Mouse (Mus musculus): ENCODE data around the gene Abcb1b. TPM values are rescaled to one million over a fixed set of nuclear protein-coding genes. Genes with fewer than 3 reads are reported as not detected.
"Not testable (repeated sequence)": the region's sequence is repeated elsewhere in the genome, so short reads cannot be mapped to it uniquely, and the experiment has no call there.

The Abcb1b gene
- polyA plus RNA-seq, 1 experiment from 2014 or later: 0.99 TPM

GRCm38 (mm10) chr5:8805742-8806141, 7.8 kb downstream of the Abcb1b start:
- H3K4me3 ChIP-seq (ENCODE audit: low read depth, low read length): no peak overlapping the region
- no peak overlapping the region for H3K27ac ChIP-seq (ENCODE audit: low read depth)
- no peak overlapping the region for H3K9ac ChIP-seq (replicated peaks)
- no peak; the same call in 1 of the 2 replicates for TF ChIP-seq CTCF (IDR thresholded peaks at IDR 0.05; ENCODE audit: low read depth)
- no peak for TF ChIP-seq EP300 (IDR thresholded peaks at IDR 0.05; ENCODE audit: low read depth)
- H3K9me3 ChIP-seq (ENCODE audit: low read length): no peaks in the 10 kb centered on the region
- ATAC-seq (no peak), DNase-seq (no peak)
- H3K4me1 ChIP-seq (ENCODE audit: insufficient read depth): no peaks in the 10 kb centered on the region
- no peak overlapping the region for H3K4me2 ChIP-seq (ENCODE audit: low read depth, low read length)
- no peaks in the 10 kb centered on the region for H3K36me3 ChIP-seq (replicated peaks; ENCODE audit: insufficient read depth, low read length)
- WGBS (ENCODE audit: insufficient replicate concordance): 76% methylated on average over 5 of the region's 5 CpGs
- no peaks in the 10 kb centered on the region for H3K27me3 ChIP-seq (ENCODE audit: insufficient read depth, low read length)

DNA sequence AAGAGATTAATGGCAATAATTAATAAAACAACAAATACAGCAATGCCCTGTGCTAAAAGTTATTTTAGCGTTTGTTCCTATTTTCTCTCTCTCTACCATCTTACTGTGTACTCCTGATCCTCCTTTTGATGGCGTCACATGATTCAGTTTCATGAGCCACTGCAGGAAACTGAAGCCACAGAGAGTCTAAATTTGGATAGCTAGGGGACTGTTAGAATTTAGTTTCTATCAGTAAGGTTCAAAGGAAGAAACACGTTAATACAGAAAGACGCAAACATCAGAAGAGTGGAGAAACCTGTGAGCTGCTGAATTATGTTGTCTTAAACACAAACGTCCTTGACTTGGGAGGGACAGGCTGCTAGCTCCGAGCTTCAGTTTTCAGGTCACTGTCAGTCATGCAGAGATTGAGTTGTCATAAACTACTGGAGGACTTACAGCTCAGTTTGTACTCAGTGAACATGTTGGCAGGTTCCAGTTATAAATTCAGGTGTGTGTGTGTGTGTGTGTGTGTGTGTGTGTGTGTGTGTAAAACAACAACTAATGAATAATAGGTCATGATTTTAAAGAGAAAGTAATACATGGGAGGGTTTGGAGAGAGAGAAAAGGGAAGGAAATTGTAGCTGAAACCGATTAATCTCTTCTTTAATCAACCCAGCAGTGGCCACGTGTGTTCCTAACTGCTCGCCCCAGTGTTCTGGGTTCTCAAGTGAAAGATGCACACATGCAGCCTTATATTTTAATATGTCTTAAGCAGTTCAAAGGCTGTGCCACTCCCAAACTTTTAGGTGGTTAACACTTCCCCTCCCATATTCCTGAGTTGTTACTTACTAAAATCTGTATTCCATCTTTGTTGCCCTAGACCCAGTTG, 9.4 kb downstream of the Abcb1b start:
- no peak for ATAC-seq
- H3K36me3 ChIP-seq (replicated peaks; ENCODE audit: insufficient read depth, low read length): no peaks in the 10 kb centered on the region
- no peak for DNase-seq
- H3K9me3 ChIP-seq (ENCODE audit: low read length): no peaks in the 10 kb centered on the region
- no peaks in the 10 kb centered on the region for H3K27me3 ChIP-seq (ENCODE audit: insufficient read depth, low read length)
- no peak overlapping the region for H3K4me3 ChIP-seq (ENCODE audit: low read depth, low read length)
- WGBS (ENCODE audit: insufficient replicate concordance): 31% methylated on average over 9 of the region's 9 CpGs
- H3K4me1 ChIP-seq (ENCODE audit: insufficient read depth): no peaks in the 10 kb centered on the region
- H3K27ac ChIP-seq (ENCODE audit: low read depth): no peak overlapping the region
- 0 out of 2 replicates have a peak overlapping the region, but pooled peaks have one; percentile 9 for H3K4me2 ChIP-seq (ENCODE audit: low read depth, low read length)
- no peak overlapping the region for H3K9ac ChIP-seq (replicated peaks)
- TF ChIP-seq EP300 (IDR thresholded peaks at IDR 0.05; ENCODE audit: low read depth) (no peak), CTCF (IDR thresholded peaks at IDR 0.05; ENCODE audit: low read depth) (no peak)

DNA sequence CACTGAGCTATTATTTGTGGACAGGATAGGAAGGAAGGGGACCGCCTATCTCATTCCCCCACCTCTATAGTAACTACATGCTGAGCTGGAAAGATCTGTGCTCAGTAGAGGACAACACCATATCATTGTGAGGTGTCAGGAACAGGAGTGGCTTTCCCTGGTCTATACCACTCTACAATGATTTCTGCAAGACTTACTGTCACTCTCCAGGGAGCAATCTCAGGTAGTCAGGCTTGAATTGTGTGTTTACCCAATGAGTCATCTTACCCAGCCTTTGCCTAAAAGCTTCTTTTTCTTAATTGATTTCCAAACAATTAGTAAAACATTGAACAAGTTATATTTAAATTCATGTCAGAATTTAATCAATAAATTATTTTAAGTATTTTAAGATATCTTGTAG, 15.9 kb downstream of the Abcb1b start:
- H3K4me2 ChIP-seq (ENCODE audit: low read depth, low read length): no peak overlapping the region
- no peak overlapping the region for H3K27ac ChIP-seq (ENCODE audit: low read depth)
- no peaks in the 10 kb centered on the region for H3K9me3 ChIP-seq (ENCODE audit: low read length)
- no peaks in the 10 kb centered on the region for H3K4me1 ChIP-seq (ENCODE audit: insufficient read depth)
- no peak for TF ChIP-seq CTCF (IDR thresholded peaks at IDR 0.05; ENCODE audit: low read depth)
- TF ChIP-seq EP300 (IDR thresholded peaks at IDR 0.05; ENCODE audit: low read depth): no peak
- WGBS (ENCODE audit: insufficient replicate concordance): 50% methylated on average over 1 of the region's 1 CpGs
- no peak overlapping the region for H3K9ac ChIP-seq (replicated peaks)
- no peak overlapping the region for H3K4me3 ChIP-seq (ENCODE audit: low read depth, low read length)
- no peaks in the 10 kb centered on the region for H3K27me3 ChIP-seq (ENCODE audit: insufficient read depth, low read length)
- ATAC-seq: no peak
- H3K36me3 ChIP-seq (replicated peaks; ENCODE audit: insufficient read depth, low read length): no peaks in the 10 kb centered on the region
- no peak for DNase-seq

GRCm38 (mm10) chr5:8819635-8820591, 22.0 kb downstream of the Abcb1b start:
- no peaks in the 10 kb centered on the region for H3K4me1 ChIP-seq (ENCODE audit: insufficient read depth)
- H3K9me3 ChIP-seq (ENCODE audit: low read length): no peaks in the 10 kb centered on the region
- TF ChIP-seq EP300 (IDR thresholded peaks at IDR 0.05; ENCODE audit: low read depth) (no peak), CTCF (IDR thresholded peaks at IDR 0.05; ENCODE audit: low read depth) (no peak)
- no peak overlapping the region for H3K9ac ChIP-seq (replicated peaks)
- no peaks in the 10 kb centered on the region for H3K36me3 ChIP-seq (replicated peaks; ENCODE audit: insufficient read depth, low read length)
- ATAC-seq (no peak), DNase-seq (no peak)
- no peak overlapping the region for H3K4me2 ChIP-seq (ENCODE audit: low read depth, low read length)
- 26% methylated on average over 7 of the region's 8 CpGs for WGBS (ENCODE audit: insufficient replicate concordance)
- H3K27ac ChIP-seq (ENCODE audit: low read depth): no peak overlapping the region
- H3K27me3 ChIP-seq (ENCODE audit: insufficient read depth, low read length): no peaks in the 10 kb centered on the region
- H3K4me3 ChIP-seq (ENCODE audit: low read depth, low read length): no peak overlapping the region

DNA sequence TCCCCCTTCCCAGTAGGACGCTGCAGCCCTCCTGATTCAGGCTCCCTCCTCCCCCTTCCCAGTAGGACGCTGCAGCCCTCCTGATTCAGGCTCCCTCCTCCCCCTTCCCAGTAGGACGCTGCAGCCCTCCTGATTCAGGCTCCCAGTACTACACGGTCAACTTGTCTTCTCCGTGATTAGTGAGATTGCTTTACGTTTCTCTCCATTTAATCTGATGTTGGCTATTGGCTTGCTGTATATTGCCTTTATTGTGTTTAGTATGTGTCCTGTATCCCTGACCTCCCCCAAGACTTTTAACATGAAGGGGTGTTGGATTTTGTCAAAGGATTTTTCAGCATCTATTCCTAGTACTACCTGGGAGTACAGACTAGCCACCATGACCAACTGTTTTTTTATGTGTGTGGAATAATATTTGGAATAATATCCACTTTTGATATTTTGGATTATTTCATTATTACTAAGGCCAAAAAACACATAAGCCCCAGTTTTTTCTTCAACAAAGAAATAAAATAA, 22.7 kb downstream of the Abcb1b start:
- not testable (repeated sequence) for DNase-seq; H3K4me3 ChIP-seq (ENCODE audit: low read depth, low read length); H3K4me1 ChIP-seq (ENCODE audit: insufficient read depth); H3K27me3 ChIP-seq (ENCODE audit: insufficient read depth, low read length); H3K9ac ChIP-seq (replicated peaks); ATAC-seq; H3K9me3 ChIP-seq (ENCODE audit: low read length); H3K36me3 ChIP-seq (replicated peaks; ENCODE audit: insufficient read depth, low read length); H3K27ac ChIP-seq (ENCODE audit: low read depth); H3K4me2 ChIP-seq (ENCODE audit: low read depth, low read length)
- WGBS (ENCODE audit: insufficient replicate concordance): 6% methylated on average over 4 of the region's 6 CpGs

All from liver, postnatal 0 days (tissue).